Mouse (Mus musculus) ovary, adult 10 weeks (tissue): ENCODE measurements around the gene Gm8232. TPM values are rescaled to one million over a fixed set of nuclear protein-coding genes. Genes with fewer than 3 reads are reported as not detected.

ENCODE experiments used
- polyA plus RNA-seq: library from polyadenylated mRNA; stranded (reverse); fragments of 350-450 nt; fragmentation: Illumina TruSeq; extraction: RNeasy Lipid Tissue Mini Kit (QIAGEN cat#74804); gene quantifications from one replicate; pipeline ENCODE4 v1.2.3, GENCODE M21; 2014

The Gm8232 gene
- not detected for polyA plus RNA-seq

GRCm38 (mm10) chr14:44433335-44433734 is at the start of gene Gm8232:
Gm8232 (plus strand) TSS chr14:44433635.

GRCm38 (mm10) chr14:44410588-44410987 is 22.8 kb upstream of the Gm8232 start, which contains the start of gene Gm3371:
Gm3371 (minus strand) TSS chr14:44410688.

Other genes starting within 250 kb of the Gm8232 start
- not detected for gene Gm8212, start 236.0 kb upstream of the Gm8232 start, polyA plus RNA-seq
- not detected for gene 4930503E14Rik, start 220.4 kb upstream of the Gm8232 start, polyA plus RNA-seq
- gene Gm8220, start 148.1 kb upstream of the Gm8232 start, polyA plus RNA-seq = not detected
- gene Gm5930, start 95.1 kb upstream of the Gm8232 start, polyA plus RNA-seq = not detected
- not detected for gene Gm8229, start 68.3 kb upstream of the Gm8232 start, polyA plus RNA-seq
- gene Gm3371, start 22.9 kb upstream of the Gm8232 start, polyA plus RNA-seq = not detected
- gene BC061237, start 58.8 kb downstream of the Gm8232 start, polyA plus RNA-seq = not detected
- not detected for gene Gm17093, start 84.6 kb downstream of the Gm8232 start, polyA plus RNA-seq
- not detected for gene Gm8247, start 149.5 kb downstream of the Gm8232 start, polyA plus RNA-seq
- not detected for gene Gm5624, start 194.3 kb downstream of the Gm8232 start, polyA plus RNA-seq